Mouse (Mus musculus): ENCODE measurements at regions not wholly inside any gene's neighbourhood (a gene's known extent, or its start where the extent isn't known, plus 50 kb on each side); places are given as distances from the start of the nearest gene placed in this dataset.

GRCm38 (mm10) chr5:116350761-116351160, 62.0 kb upstream of the Ccdc60 start:
- Histone ChIP-seq H3K4me3 (no peak overlapping the region), H3K9me3 (no peaks in the 10 kb centered on the region), H3K4me1 (no peaks in the 10 kb centered on the region; the same call in 1 of the 2 replicates), H3K27me3 (ENCODE audit: poor library complexity, severe bottlenecking) (peaks cover 2% of the 10 kb centered on the region; the same call in 1 of the 2 replicates), H3K36me3 (replicated peaks) (no peaks in the 10 kb centered on the region), H3K27ac (no peak overlapping the region)
- 63% methylated on average over 17 of the region's 17 CpGs for WGBS
- no peak for DNase-seq (ENCODE audit: extremely low spot score, low spot score)

GRCm38 (mm10) chr5:116342203-116342928, 53.6 kb upstream of the Ccdc60 start:
- Histone ChIP-seq H3K9me3 (no peaks in the 10 kb centered on the region), H3K36me3 (replicated peaks) (no peaks in the 10 kb centered on the region), H3K4me3 (no peak overlapping the region), H3K27ac (no peak overlapping the region), H3K27me3 (ENCODE audit: poor library complexity, severe bottlenecking) (peaks cover 85% of the 10 kb centered on the region), H3K4me1 (peaks cover 13% of the 10 kb centered on the region)
- DNase-seq (ENCODE audit: extremely low spot score, low spot score), result no peak
- 12% methylated on average over 14 of the region's 14 CpGs for WGBS

DNA sequence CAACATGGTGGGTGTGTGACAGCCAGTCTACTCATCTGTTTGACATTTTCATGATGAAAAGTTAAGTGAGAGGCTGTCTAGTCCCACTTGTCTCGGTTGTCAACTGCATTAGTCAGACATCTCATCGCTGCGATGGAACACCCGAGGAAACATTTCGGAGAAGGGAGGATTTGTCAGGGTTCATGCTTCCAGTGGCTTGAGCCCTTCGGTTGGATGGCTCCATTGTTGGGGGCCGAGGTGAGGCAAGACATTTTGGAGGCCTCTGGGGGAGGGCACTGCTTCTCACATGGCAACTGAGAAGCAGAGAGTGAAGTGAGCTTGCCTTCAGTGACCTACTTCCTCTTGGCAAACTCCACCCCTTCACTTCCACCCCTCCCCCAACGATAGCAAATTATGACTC, 50.7 kb upstream of the Ccdc60 start:
- no peak for DNase-seq (ENCODE audit: extremely low spot score, low spot score)
- H3K4me1 ChIP-seq, result peaks cover 17% of the 10 kb centered on the region
- H3K9me3 ChIP-seq, result no peaks in the 10 kb centered on the region
- H3K4me3 ChIP-seq, result no peak overlapping the region
- H3K27ac ChIP-seq, result no peak overlapping the region
- WGBS, result 81% methylated on average over 8 of the region's 8 CpGs
- peaks cover 92% of the 10 kb centered on the region for H3K27me3 ChIP-seq (ENCODE audit: poor library complexity, severe bottlenecking)
- H3K36me3 ChIP-seq (replicated peaks), result no peaks in the 10 kb centered on the region
